17 mouse cellular contexts compared by ENCODE assay signal in the genomic region with DNA sequence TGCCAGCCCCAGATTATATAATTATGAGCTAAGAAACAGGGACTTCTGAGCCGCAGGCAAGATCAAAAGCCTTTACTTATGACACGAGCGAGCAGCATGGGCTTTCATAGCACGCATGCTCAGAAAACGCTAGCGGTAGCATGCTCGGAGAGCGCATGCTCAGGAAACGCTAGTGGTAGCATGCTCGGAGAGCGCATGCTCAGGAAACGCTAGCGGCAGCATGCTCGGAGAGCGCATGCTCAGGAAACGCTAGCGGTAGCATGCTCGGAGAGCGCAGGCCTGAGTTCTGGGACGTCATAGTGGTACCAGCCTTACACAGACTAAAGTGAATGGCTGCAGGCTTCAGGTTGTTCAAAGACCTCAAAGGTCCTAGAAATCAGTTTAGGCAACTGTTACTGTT. TPM values are rescaled to one million over a fixed set of nuclear protein-coding genes. Genes with fewer than 3 reads are reported as not detected.
"Had no signal": no experiment of that assay in that cellular context is flagged by ENCODE, and none has a peak within 500 bp of the region (broad histone marks: within the 10 kb centered on the region; RNA-seq: fewer than 3 reads in every experiment).

No protein-coding gene starts in this region.

- H3K9me3 ChIP-seq: limb, embryonic 15.5 days; liver, embryonic 12.5 days; midbrain, embryonic 10.5 days had no signal

- H3K4me1 ChIP-seq: limb, embryonic 15.5 days had no signal

- H3K27me3 ChIP-seq: limb, embryonic 15.5 days; liver, embryonic 12.5 days had no signal

- H3K27ac ChIP-seq: kidney, postnatal 0 days; left cerebral cortex, adult 2 months; limb, embryonic 15.5 days; liver, embryonic 12.5 days had no signal

- H3K4me3 ChIP-seq: left cerebral cortex, adult 2 months; limb, embryonic 15.5 days; liver, embryonic 12.5 days; midbrain, embryonic 10.5 days; myocyte had no signal

- H3K36me3 ChIP-seq: limb, embryonic 15.5 days; liver, embryonic 12.5 days; midbrain, embryonic 10.5 days had no signal

- H3K9ac ChIP-seq: limb, embryonic 15.5 days; liver, embryonic 12.5 days; lung, embryonic 14.5 days had no signal

- DNase-seq: kidney, adult 8-10 months; kidney, postnatal 36 days; lung, embryonic 14.5 days; lung, postnatal 10 days; lung, postnatal 4 days; midbrain, embryonic 14.5 days; retina, postnatal 1 day; right cerebral cortex, postnatal 4 days; spleen, adult 18-20 months had no signal

RNA-seq across cellular contexts. Expression of gene Slc45a1, which starts 26.8 kb away (rescaled TPM):
- total RNA-seq: megakaryocyte, adult 5-6 weeks had no signal
- polyA plus RNA-seq: liver, embryonic 12.5 days; liver, embryonic 16.5 days; lung, embryonic 14.5 days; myocyte had no signal
